Mouse (Mus musculus) hindbrain, embryonic 14.5 days (tissue): ENCODE data around the gene Sowaha. TPM values are rescaled to one million over a fixed set of nuclear protein-coding genes. Genes with fewer than 3 reads are reported as not detected.
A peak's percentile ranks its signal among the peaks of the same experiment; 100 is the strongest.

ENCODE experiments used
- ATAC-seq: fragments of 200-750 bp; cut with Nextera tagmentation; 2 replicates; pipeline ENCODE4 v1.8.0; 2017; ENCODE audit warnings: moderate number of reproducible peaks, mild to moderate bottlenecking, moderate TSS enrichment, moderate library complexity; ENCODE audit not compliant: low FRiP score
- DNase-seq: peaks from one replicate; pipeline ENCODE4 v3.0.0-alpha.2; 2015; ENCODE audit warnings: low spot score
- H3K27ac ChIP-seq: fragments of 300-500 bp; sonication (generic); 2 replicates; pipeline ENCODE4 v1.5.1; 2014; ENCODE audit warnings: mild to moderate bottlenecking, moderate library complexity
- H3K27me3 ChIP-seq: fragments of 300-500 bp; sonication (generic); 2 replicates; pipeline ENCODE4 v1.6.1; 2014; ENCODE audit warnings: mild to moderate bottlenecking, low read length, mixed read lengths; ENCODE audit not compliant: control insufficient read depth, insufficient read depth
- H3K36me3 ChIP-seq: fragments of 300-500 bp; sonication (generic); replicated peaks from 2 replicates; pipeline ENCODE4 v1.6.1; 2014; ENCODE audit not compliant: control insufficient read depth, insufficient read depth
- H3K4me1 ChIP-seq: fragments of 300-500 bp; sonication (generic); replicated peaks from 2 replicates; pipeline ENCODE4 v1.6.1; 2014; ENCODE audit warnings: antibody characterized with exemption, low read length, mixed read lengths; ENCODE audit not compliant: control insufficient read depth, insufficient read depth
- H3K4me2 ChIP-seq: fragments of 300-500 bp; sonication (generic); replicated peaks from 2 replicates; pipeline ENCODE4 v1.6.1; 2014; ENCODE audit warnings: mild to moderate bottlenecking, moderate library complexity
- H3K4me3 ChIP-seq: fragments of 300-500 bp; sonication (generic); replicated peaks from 2 replicates; pipeline ENCODE4 v1.5.1; 2014; ENCODE audit warnings: mild to moderate bottlenecking, low read length
- H3K9ac ChIP-seq: fragments of 300-500 bp; sonication (generic); 2 replicates; pipeline ENCODE4 v1.6.1; 2014
- H3K9me3 ChIP-seq: fragments of 300-500 bp; sonication (generic); 2 replicates; pipeline ENCODE4 v1.6.1; 2016; ENCODE audit warnings: low read length; ENCODE audit not compliant: control insufficient read depth
- WGBS: fragments of 180-500 bp; shearing (Covaris S2); extraction: QIAGEN DNeasy Blood & Tissue Kit; methylation state at CpG from one replicate; pipeline ENCODE4 v1.1.7; 2014; 5-methylcytosine and 5-hydroxymethylcytosine counted together
- polyA plus RNA-seq: library from polyadenylated mRNA; unstranded; fragments of >200 nt; fragmentation: Nextera tagmentation; extraction: Ambion mirVana; gene quantifications from 2 replicates; pipeline ENCODE4 v1.2.1, GENCODE M21; 2014

The Sowaha gene
- polyA plus RNA-seq, 1 experiment from 2014 or later: 1.3 TPM

DNA sequence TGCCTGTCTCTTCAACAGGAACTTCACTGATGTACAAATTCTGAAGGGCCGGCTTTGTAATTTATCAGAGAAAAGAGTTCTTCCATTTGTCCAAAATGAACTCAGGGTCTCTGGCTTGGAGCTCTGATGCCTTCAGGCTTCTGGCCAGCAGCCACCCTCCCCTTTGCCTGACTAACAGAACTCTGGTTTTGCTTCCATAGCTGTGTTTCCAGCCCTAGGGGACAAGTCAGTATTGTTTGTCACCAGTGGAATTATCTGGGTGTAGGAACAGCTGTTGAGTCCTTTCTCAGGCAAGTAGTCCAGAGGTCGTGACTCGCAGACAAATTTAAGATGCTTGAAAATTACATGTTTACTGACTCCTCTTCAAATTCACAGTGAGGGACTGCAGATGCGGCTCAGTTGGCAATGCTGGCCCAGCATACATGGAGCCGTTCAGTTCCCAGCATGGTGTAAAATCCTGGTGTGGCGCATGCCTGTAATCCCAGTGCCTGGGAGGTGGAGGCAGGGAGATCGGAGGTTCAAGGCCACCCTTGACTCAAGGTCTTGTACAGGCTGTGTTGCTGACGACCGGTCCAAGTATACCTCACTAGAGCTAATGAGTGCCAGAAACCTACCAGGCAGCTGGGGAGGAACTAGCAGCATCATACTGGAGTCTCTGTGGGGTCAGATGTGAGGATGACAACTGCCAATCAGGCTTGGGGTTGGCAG lies 27.2 kb upstream of the Sowaha start:
- Histone ChIP-seq H3K36me3 (no peaks in the 10 kb centered on the region), H3K4me2 (no peak overlapping the region), H3K27ac (no peak overlapping the region), H3K9me3 (no peaks in the 10 kb centered on the region), H3K9ac (no peak overlapping the region), H3K4me3 (no peak overlapping the region), H3K4me1 (no peaks in the 10 kb centered on the region), H3K27me3 (no peaks in the 10 kb centered on the region)
- DNase-seq: no peak
- ATAC-seq: no peak
- 85% methylated on average over 9 of the region's 9 CpGs for WGBS

DNA sequence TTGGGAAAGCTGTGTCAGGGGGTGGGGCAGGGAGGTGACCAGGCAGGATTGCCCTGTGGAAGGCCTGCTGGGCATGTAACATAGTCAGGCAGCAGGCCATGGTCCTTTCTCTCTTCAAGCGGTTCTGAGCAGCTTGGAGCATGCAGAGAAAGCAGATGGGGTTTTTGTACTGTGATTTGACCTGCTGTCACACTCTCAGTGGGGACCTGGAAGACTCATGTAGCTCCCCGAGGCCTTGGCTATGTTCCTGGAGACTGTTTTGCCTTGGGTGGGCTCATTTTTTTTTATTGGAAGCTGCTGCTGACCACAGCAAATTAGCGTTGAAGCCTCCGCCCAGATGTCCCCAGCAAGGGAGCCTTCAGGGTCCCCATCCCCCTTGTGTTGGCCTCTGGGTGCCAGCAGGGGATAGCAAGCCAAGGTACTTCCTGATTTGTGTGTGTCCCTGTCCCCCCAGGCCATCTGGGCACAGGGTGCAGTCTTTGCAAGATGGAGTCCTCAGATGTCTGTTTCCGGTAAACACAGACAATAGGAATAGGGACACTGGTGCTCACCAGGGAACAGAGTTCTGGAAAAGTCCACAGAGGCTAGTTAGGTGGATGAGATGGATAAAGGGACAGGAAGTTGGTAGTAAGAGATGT lies 25.1 kb upstream of the Sowaha start:
- 37% methylated on average over 5 of the region's 5 CpGs for WGBS
- Histone ChIP-seq H3K9ac (no peak overlapping the region), H3K27ac (no peak overlapping the region), H3K4me2 (no peak overlapping the region), H3K9me3 (no peaks in the 10 kb centered on the region), H3K36me3 (no peaks in the 10 kb centered on the region), H3K4me3 (no peak overlapping the region), H3K4me1 (no peaks in the 10 kb centered on the region), H3K27me3 (peaks cover 14% of the 10 kb centered on the region; the same call in 1 of the 2 replicates)
- peak; percentile 49 for DNase-seq
- no peak for ATAC-seq

DNA sequence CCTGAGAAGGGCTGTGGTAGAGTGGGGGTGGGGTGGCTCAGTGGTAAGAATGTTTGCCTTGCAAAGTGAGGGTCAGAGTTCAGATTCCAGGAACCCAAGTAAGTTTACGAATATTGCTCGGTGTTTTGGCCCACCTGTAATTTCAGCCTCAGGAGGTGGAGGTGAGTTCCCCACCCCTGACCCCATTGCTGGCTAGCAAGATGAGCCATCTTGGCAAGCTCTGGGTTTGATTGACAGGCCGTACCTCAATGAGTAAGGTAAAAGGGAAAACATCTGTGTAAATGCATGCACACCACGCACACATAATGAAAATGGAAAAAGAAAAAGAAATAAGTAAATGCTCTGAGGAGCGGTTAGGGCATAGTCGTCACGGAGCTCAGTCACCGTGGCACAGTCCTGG lies 24.3 kb upstream of the Sowaha start:
- Histone ChIP-seq H3K27ac (no peak overlapping the region), H3K36me3 (no peaks in the 10 kb centered on the region), H3K27me3 (peaks cover 16% of the 10 kb centered on the region; the same call in 1 of the 2 replicates), H3K9ac (no peak overlapping the region), H3K4me3 (no peak overlapping the region), H3K9me3 (no peaks in the 10 kb centered on the region), H3K4me2 (no peak overlapping the region), H3K4me1 (no peaks in the 10 kb centered on the region)
- 95% methylated on average over 8 of the region's 8 CpGs for WGBS
- DNase-seq (no peak), ATAC-seq (no peak)

DNA sequence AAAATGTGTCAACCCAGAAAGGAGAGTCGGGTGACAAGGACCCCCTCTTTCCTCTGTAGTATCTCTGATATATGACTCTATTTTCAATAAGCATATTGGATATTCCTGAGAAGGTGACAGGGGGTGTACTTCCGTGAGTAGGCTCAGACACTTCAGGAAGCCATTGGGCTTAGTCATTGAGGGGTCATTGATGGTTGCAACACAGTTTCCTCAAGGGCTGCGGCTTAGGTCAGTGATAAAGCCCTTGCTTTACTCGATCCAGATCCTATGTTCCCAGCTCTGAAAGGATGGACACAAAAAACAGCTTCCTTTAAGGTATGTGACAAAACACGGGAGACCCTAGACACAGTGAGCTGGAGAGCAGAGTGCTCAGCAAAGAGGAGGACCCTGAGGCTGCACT lies 23.7 kb upstream of the Sowaha start:
- H3K9me3 ChIP-seq: no peaks in the 10 kb centered on the region
- H3K4me3 ChIP-seq: no peak overlapping the region
- no peak overlapping the region for H3K4me2 ChIP-seq
- no peak overlapping the region for H3K27ac ChIP-seq
- H3K4me1 ChIP-seq: no peaks in the 10 kb centered on the region
- WGBS: 89% methylated on average over 5 of the region's 5 CpGs
- DNase-seq: no peak
- ATAC-seq: no peak
- H3K36me3 ChIP-seq: no peaks in the 10 kb centered on the region
- peaks cover 18% of the 10 kb centered on the region; the same call in 1 of the 2 replicates for H3K27me3 ChIP-seq
- H3K9ac ChIP-seq: no peak overlapping the region

DNA sequence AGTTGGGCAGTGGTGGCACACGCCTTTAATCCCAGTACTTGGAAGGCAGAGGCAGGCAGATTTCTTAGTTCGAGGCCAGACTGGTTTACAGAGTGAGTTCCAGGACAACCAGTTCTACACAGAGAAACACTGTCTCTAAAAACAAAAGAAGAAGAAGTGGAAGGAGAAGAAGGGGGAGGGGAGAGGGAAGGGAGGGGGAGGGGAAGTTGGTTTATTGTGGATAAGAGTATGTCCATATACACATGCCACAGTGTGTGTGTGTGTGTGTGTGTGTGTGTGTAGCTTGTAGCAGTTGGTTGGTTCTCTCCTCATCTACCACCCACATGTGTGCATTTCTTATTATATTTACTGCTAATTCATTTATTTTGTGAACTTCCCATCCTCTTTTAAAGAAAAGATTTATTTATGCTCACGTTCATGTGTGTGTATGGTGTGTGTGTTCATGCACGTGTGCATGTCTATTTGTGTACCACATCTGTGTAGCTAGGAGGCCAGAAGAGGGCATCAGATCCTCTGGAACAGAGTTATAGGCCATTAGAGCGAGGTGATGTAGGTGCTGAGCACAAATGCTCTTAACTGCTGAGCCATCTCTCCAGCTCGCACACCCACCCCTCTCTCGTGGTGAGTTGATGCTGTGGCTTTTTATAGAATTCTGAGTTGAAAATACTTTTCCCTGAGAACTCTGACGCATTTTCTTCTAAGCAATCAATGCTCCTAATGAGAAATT lies 22.1 kb upstream of the Sowaha start:
- no peak overlapping the region for H3K4me3 ChIP-seq
- no peak overlapping the region for H3K4me2 ChIP-seq
- no peak for DNase-seq
- H3K27ac ChIP-seq: no peak overlapping the region
- no peaks in the 10 kb centered on the region for H3K9me3 ChIP-seq
- H3K4me1 ChIP-seq: no peaks in the 10 kb centered on the region
- no peak overlapping the region for H3K9ac ChIP-seq
- H3K36me3 ChIP-seq: no peaks in the 10 kb centered on the region
- ATAC-seq: no peak
- peaks cover 24% of the 10 kb centered on the region; the same call in 1 of the 2 replicates for H3K27me3 ChIP-seq
- WGBS: 84% methylated on average over 8 of the region's 8 CpGs

DNA sequence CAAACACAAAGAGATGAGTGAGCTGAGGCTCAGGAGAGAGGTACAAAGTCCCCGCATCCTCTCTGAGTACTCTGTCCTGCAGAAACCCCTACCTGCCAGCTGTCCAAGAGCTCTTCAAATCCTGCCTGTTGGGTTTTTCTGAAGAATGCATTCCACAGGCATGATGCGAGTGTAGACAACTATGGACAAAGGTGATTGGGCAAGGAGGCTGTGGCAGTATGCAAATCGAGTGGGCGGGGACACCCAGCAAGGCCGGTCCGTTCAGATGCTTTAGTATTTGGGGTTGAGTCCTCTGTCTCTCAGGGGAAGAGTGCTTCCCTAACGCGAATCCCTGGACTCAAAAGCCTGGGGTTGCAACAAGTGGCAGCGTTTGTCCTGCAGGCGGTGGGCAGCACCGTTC lies 20.5 kb upstream of the Sowaha start:
- Histone ChIP-seq H3K4me2 (no peak overlapping the region), H3K9me3 (no peaks in the 10 kb centered on the region), H3K27me3 (peaks cover 32% of the 10 kb centered on the region), H3K4me1 (0 out of 2 replicates have a peak, but pooled peaks cover 3% of the 10 kb centered on the region), H3K27ac (no peak overlapping the region), H3K4me3 (no peak overlapping the region), H3K36me3 (no peaks in the 10 kb centered on the region), H3K9ac (no peak overlapping the region)
- 13% methylated on average over 11 of the region's 11 CpGs for WGBS
- ATAC-seq: no peak
- no peak for DNase-seq

DNA sequence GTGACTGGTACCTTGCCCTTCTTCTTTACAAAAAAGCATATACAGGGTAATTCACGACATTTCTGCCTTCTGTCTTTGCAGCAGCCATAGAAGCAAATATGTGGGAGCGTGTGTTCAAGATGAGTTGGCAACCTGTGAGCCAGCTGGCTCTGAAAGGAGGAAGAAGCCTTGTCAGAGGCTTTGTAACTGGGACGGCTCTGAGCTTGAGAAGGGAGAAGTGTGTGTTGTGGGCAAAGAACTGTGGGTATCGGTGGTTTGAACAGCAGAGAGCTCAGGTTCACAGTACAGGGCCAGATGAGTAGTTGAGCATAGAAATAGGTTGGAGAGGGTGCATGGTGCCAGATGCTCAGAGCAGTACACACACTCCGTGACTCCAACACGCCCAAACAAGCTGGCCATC lies 16.9 kb upstream of the Sowaha start:
- Histone ChIP-seq H3K4me3 (no peak overlapping the region), H3K9ac (no peak overlapping the region), H3K36me3 (no peaks in the 10 kb centered on the region), H3K9me3 (no peaks in the 10 kb centered on the region), H3K4me2 (no peak overlapping the region), H3K27ac (no peak overlapping the region), H3K4me1 (0 out of 2 replicates have a peak, but pooled peaks cover 6% of the 10 kb centered on the region), H3K27me3 (peaks cover 32% of the 10 kb centered on the region)
- ATAC-seq (no peak), DNase-seq (no peak)
- 76% methylated on average over 6 of the region's 6 CpGs for WGBS

DNA sequence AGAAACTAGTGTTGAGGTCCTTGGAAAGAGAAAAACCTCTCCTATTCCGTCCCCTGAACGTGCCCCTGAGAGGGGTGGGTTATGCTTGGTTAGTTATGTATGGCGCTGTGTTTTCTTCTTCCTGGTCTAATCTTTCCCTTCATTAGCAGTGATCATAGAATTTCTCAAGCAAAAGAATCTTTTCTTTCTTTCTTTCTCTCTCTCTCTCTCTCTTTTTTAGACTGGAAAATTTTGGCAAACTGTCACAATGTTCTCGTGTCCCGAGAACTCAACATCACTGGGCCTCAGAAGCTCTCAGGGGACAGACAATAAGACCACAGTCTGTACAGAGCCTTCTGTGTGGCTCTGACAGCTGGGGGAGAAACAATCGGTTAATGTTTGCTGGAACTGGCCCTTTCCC lies 15.3 kb upstream of the Sowaha start:
- peaks cover 22% of the 10 kb centered on the region for H3K27me3 ChIP-seq
- ATAC-seq: no peak
- no peaks in the 10 kb centered on the region for H3K9me3 ChIP-seq
- WGBS: 16% methylated on average over 6 of the region's 6 CpGs
- no peaks in the 10 kb centered on the region for H3K36me3 ChIP-seq
- H3K4me1 ChIP-seq: 0 out of 2 replicates have a peak, but pooled peaks cover 9% of the 10 kb centered on the region
- H3K9ac ChIP-seq: no peak overlapping the region
- H3K4me3 ChIP-seq: no peak overlapping the region
- H3K27ac ChIP-seq: 0 out of 2 replicates have a peak overlapping the region, but pooled peaks have one; percentile 51
- DNase-seq: no peak
- H3K4me2 ChIP-seq: no peak overlapping the region

DNA sequence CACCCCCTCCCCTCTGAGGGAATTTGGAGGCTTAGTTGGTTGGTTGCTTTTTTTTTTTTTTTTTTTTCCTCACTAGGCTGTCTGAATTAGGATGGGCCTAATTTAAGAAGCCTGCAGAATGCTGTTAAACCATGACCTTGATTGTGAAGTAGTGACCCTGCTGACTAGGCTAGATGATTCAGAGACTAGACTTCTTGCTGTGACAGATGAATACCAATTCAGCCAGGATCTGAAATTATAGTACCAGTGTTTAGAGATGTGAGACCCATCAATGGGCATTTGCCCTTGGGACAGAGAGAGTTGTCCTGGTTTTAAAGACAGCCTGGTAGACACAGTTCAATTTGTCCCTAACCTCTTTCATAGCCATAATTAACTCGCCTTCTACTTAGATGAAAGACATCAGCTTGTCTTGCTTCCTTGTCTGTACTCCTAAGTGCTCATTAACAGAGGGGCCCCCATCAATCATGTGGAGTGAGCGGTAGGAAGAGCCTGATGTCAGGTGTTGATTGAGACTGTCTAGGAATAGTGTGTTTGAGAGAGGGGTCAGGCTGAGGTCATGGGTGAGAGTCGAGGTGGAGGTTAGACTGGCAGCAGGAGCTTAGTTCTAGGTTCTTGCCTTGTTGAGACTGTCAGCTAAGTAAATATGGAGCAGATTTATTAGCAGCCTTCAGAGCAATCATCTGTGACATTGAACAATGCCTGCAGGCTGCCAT lies 13.3 kb upstream of the Sowaha start:
- Histone ChIP-seq H3K27me3 (peaks cover 13% of the 10 kb centered on the region), H3K4me1 (0 out of 2 replicates have a peak, but pooled peaks cover 9% of the 10 kb centered on the region)
- 18% methylated on average over 3 of the region's 3 CpGs for WGBS

More for the DNA sequence above, 13.3 kb upstream of the Sowaha start:
- no peak overlapping the region for H3K9ac ChIP-seq
- DNase-seq: no peak
- no peaks in the 10 kb centered on the region for H3K9me3 ChIP-seq
- H3K27ac ChIP-seq: no peak overlapping the region
- no peak overlapping the region for H3K4me3 ChIP-seq
- H3K36me3 ChIP-seq: no peaks in the 10 kb centered on the region
- ATAC-seq: no peak
- H3K4me2 ChIP-seq: no peak overlapping the region
